Mouse (Mus musculus) G1E (cell line): ENCODE results near the gene Btnl1. TPM values are rescaled to one million over a fixed set of nuclear protein-coding genes. Genes with fewer than 3 reads are reported as not detected.
A peak's percentile ranks its signal among the peaks of the same experiment; 100 is the strongest.

ENCODE experiments used
- ATAC-seq: 2 replicates; pipeline ENCODE4 v1.8.0; 2016; ENCODE audit warnings: mild to moderate bottlenecking; ENCODE audit not compliant: insufficient number of reproducible peaks, poor library complexity, low FRiP score, severe bottlenecking; ENCODE audit errors: extremely low read depth
- DNase-seq: peaks from one replicate; pipeline ENCODE4 v3.0.0; 2012; ENCODE audit warnings: low spot score
- H3K27me3 ChIP-seq: 2 replicates; pipeline ENCODE4 v1.6.1; 2012; ENCODE audit warnings: mild to moderate bottlenecking, low read length, inconsistent platforms; ENCODE audit not compliant: insufficient read depth
- H3K36me3 ChIP-seq: replicated peaks from 2 replicates; pipeline ENCODE3; 2012; ENCODE audit warnings: mild to moderate bottlenecking, inconsistent platforms
- H3K4me1 ChIP-seq: 2 replicates; pipeline ENCODE4 v1.6.1; 2012; ENCODE audit warnings: low read depth, low read length, inconsistent platforms, mixed read lengths; ENCODE audit not compliant: insufficient read depth
- H3K4me3 ChIP-seq: 2 replicates; pipeline ENCODE4 v1.5.1; 2012; ENCODE audit warnings: low read depth, mild to moderate bottlenecking, inconsistent platforms, low read length, moderate library complexity, mixed read lengths
- H3K9me3 ChIP-seq: replicated peaks from 2 replicates; pipeline ENCODE4 v1.6.1; 2012; ENCODE audit warnings: inconsistent platforms
- CTCF ChIP-seq: IDR thresholded peaks from 2 replicates; pipeline ENCODE4 v1.5.1; 2012; ENCODE audit warnings: low read depth, low read length, inconsistent platforms, mixed read lengths
- GATA1 ChIP-seq: IDR thresholded peaks from 2 replicates; pipeline ENCODE4 v1.6.1; 2012; ENCODE audit warnings: borderline replicate concordance, low read length, inconsistent platforms, mixed read lengths
- GATA2 ChIP-seq: IDR thresholded peaks from 2 replicates; pipeline ENCODE4 v1.6.1; 2012; ENCODE audit warnings: low read depth, low read length, inconsistent platforms, borderline replicate concordance
- POLR2AphosphoS5 ChIP-seq: IDR thresholded peaks from 2 replicates; pipeline ENCODE4 v1.6.1; 2012; ENCODE audit warnings: low read depth, low read length, inconsistent platforms; ENCODE audit not compliant: insufficient replicate concordance
- TAL1 ChIP-seq: conservative IDR thresholded peaks from 2 replicates; pipeline ENCODE4 v1.6.1; 2012; ENCODE audit warnings: low read depth, low read length, inconsistent platforms, mixed read lengths
- polyA plus RNA-seq: library from polyadenylated mRNA; stranded (reverse); fragments of >175 nt; gene quantifications from 2 replicates; pipeline ENCODE4 v1.2.3, GENCODE M21; 2012
- total RNA-seq, 2 experiments: library from RNA; stranded (forward) in 1 of 2; stranded (reverse) in 1 of 2; fragments of 200-1000 nt in 1 of 2; fragments of >200 nt in 1 of 2; fragmentation: Nextera tagmentation in 1 of 2; gene quantifications; 2 replicates each; pipeline ENCODE4 v1.2.3; 2014 to 2017

Gene Btnl1
- total and polyA plus RNA-seq, 3 experiments: 0.22 TPM; not detected in 2

- H3K4me3 ChIP-seq: no peak overlapping the region
- H3K27me3 ChIP-seq: peaks cover 3% of the 10 kb centered on the region; the same call in 1 of the 2 replicates
- ATAC-seq (no peak), DNase-seq (no peak)
- no peaks in the 10 kb centered on the region for H3K36me3 ChIP-seq
- peaks cover 3% of the 10 kb centered on the region; the same call in 1 of the 2 replicates for H3K9me3 ChIP-seq
- TF ChIP-seq CTCF (no peak), GATA2 (no peak)
- no peaks in the 10 kb centered on the region for H3K4me1 ChIP-seq
These were observed 2.5 kb downstream of the Btnl1 start for GRCm38 (mm10) chr17:34379451-34379850.

GRCm38 (mm10) chr17:34381876-34382275 is 4.9 kb downstream of the Btnl1 start:
- H3K27me3 ChIP-seq: peaks cover 3% of the 10 kb centered on the region; the same call in 1 of the 2 replicates
- no peaks in the 10 kb centered on the region for H3K36me3 ChIP-seq
- H3K9me3 ChIP-seq: peaks cover 3% of the 10 kb centered on the region; the same call in 1 of the 2 replicates
- H3K4me3 ChIP-seq: no peak overlapping the region
- ATAC-seq: no peak
- TF ChIP-seq GATA1 (no peak), GATA2 (no peak), POLR2AphosphoS5 (no peak), CTCF (no peak), TAL1 (no peak)
- no peak for DNase-seq
- H3K4me1 ChIP-seq: no peaks in the 10 kb centered on the region

GRCm38 (mm10) chr17:34383212-34383611 is 6.3 kb downstream of the Btnl1 start:
- TF ChIP-seq CTCF: 0 out of 2 replicates have a peak, but pooled peaks have one; percentile 11
- no peak for TF ChIP-seq TAL1
- no peak for TF ChIP-seq POLR2AphosphoS5
- H3K9me3 ChIP-seq: peaks cover 3% of the 10 kb centered on the region; the same call in 1 of the 2 replicates
- H3K36me3 ChIP-seq: no peaks in the 10 kb centered on the region
- ATAC-seq: no peak
- H3K4me3 ChIP-seq: no peak overlapping the region
- no peaks in the 10 kb centered on the region for H3K4me1 ChIP-seq
- peaks cover 3% of the 10 kb centered on the region; the same call in 1 of the 2 replicates for H3K27me3 ChIP-seq
- DNase-seq: no peak

GRCm38 (mm10) chr17:34384699-34385098 is 7.8 kb downstream of the Btnl1 start:
- Histone ChIP-seq H3K36me3 (no peaks in the 10 kb centered on the region), H3K9me3 (peaks cover 3% of the 10 kb centered on the region; the same call in 1 of the 2 replicates), H3K27me3 (0 out of 2 replicates have a peak, but pooled peaks cover 5% of the 10 kb centered on the region), H3K4me1 (no peaks in the 10 kb centered on the region), H3K4me3 (no peak overlapping the region)
- TF ChIP-seq GATA1: no peak
- no peak for TF ChIP-seq TAL1
- TF ChIP-seq GATA2: no peak
- TF ChIP-seq POLR2AphosphoS5: no peak
- no peak for TF ChIP-seq CTCF
- ATAC-seq (no peak), DNase-seq (no peak)

GRCm38 (mm10) chr17:34386656-34387055 is 9.7 kb downstream of the Btnl1 start:
- Histone ChIP-seq H3K4me3 (no peak overlapping the region), H3K4me1 (no peaks in the 10 kb centered on the region), H3K36me3 (no peaks in the 10 kb centered on the region), H3K9me3 (no peaks in the 10 kb centered on the region), H3K27me3 (0 out of 2 replicates have a peak, but pooled peaks cover 5% of the 10 kb centered on the region)
- ATAC-seq (no peak), DNase-seq (no peak)
- TF ChIP-seq TAL1 (no peak), POLR2AphosphoS5 (no peak), GATA1 (no peak), GATA2 (no peak), CTCF (no peak)

GRCm38 (mm10) chr17:34388513-34388912 is 11.6 kb downstream of the Btnl1 start:
- no peaks in the 10 kb centered on the region for H3K9me3 ChIP-seq
- peaks cover 9% of the 10 kb centered on the region; the same call in 1 of the 2 replicates for H3K27me3 ChIP-seq
- ATAC-seq: no peak
- no peak for DNase-seq
- no peaks in the 10 kb centered on the region for H3K36me3 ChIP-seq
- H3K4me1 ChIP-seq: no peaks in the 10 kb centered on the region
- no peak for TF ChIP-seq POLR2AphosphoS5
- TF ChIP-seq CTCF: 0 out of 2 replicates have a peak, but pooled peaks have one; percentile 11
- no peak overlapping the region for H3K4me3 ChIP-seq

- ATAC-seq: no peak
- no peaks in the 10 kb centered on the region for H3K36me3 ChIP-seq
- TF ChIP-seq GATA1 (no peak), POLR2AphosphoS5 (no peak), TAL1 (no peak), CTCF (no peak), GATA2 (no peak)
- H3K27me3 ChIP-seq: peaks cover 9% of the 10 kb centered on the region; the same call in 1 of the 2 replicates
- H3K4me1 ChIP-seq: no peaks in the 10 kb centered on the region
- H3K9me3 ChIP-seq: no peaks in the 10 kb centered on the region
- no peak overlapping the region for H3K4me3 ChIP-seq
- DNase-seq: no peak
These were observed 14.6 kb downstream of the Btnl1 start for GRCm38 (mm10) chr17:34391507-34391906.
